Mouse (Mus musculus) testis, adult 2 months (tissue): ENCODE results near the gene Ahnak2.

Experiments
- CTCF ChIP-seq: fragments of 200-500 bp; IDR thresholded peaks from 2 replicates; pipeline ENCODE4 v1.5.1; 2012; ENCODE audit warnings: low read depth, mild to moderate bottlenecking, inconsistent platforms, low read length, moderate library complexity; ENCODE audit not compliant: control insufficient read depth, insufficient read depth, insufficient replicate concordance
- POLR2A ChIP-seq: fragments of 200-500 bp; IDR thresholded peaks from 2 replicates; pipeline ENCODE4 v1.6.1; 2012; ENCODE audit warnings: low read depth, mild to moderate bottlenecking, inconsistent platforms, low read length, moderate library complexity; ENCODE audit not compliant: control insufficient read depth

DNA sequence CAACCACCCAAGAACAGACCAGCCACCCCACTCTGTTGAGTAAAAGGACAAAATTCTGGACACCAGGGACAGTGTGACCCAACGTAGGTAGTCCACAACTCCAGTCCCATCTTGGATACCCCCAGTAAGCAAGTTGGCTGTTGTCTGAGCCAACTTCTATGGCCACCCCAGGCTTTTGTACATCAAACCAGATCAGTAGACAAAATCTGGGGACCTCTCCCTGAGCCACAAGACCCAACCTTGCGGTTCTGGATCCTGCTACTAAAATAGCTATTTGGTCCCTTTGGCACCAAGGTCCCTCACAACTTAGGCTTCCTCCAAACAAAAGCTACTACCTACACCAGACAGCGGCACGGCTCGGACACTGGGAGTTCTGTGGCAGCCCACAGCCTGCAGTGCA lies 7.5 kb downstream of the Ahnak2 start:
- TF ChIP-seq CTCF, result no peak
- TF ChIP-seq POLR2A, result no peak
